Mouse (Mus musculus): Measurements from ENCODE around the gene Mtmr10. TPM values are rescaled to one million over a fixed set of nuclear protein-coding genes. Genes with fewer than 3 reads are reported as not detected.

Gene Mtmr10
- 1.6 and 2.0 TPM in 2 replicates for polyA plus RNA-seq (2012; ENCODE audit: insufficient read depth, low replicate concordance)

GRCm38 (mm10) chr7:64287414-64288091 is at the start of gene Mtmr10:
TSS of gene Mtmr10 (plus strand) at chr7:64287653.
- TF ChIP-seq GATA1 (IDR thresholded peaks at IDR 0.05; ENCODE audit: borderline replicate concordance, low read length) (no peak), FLI1 (IDR thresholded peaks at IDR 0.05; ENCODE audit: low read length) (no peak)
- Histone ChIP-seq H3K27me3 (replicated peaks) (peaks cover 3% of the 10 kb centered on the region), H3K4me1 (peaks cover 21% of the 10 kb centered on the region), H3K36me3 (replicated peaks; ENCODE audit: low read length) (peaks cover 26% of the 10 kb centered on the region), H3K4me3 (replicated peaks) (peak within 1 kb of the TSS; percentile 96), H3K9me3 (no peaks in the 10 kb centered on the region)

GRCm38 (mm10) chr7:64237747-64238146 is 49.7 kb upstream of the Mtmr10 start:
- Histone ChIP-seq H3K4me3 (replicated peaks) (no peak overlapping the region), H3K9me3 (no peaks in the 10 kb centered on the region), H3K36me3 (replicated peaks; ENCODE audit: low read length) (no peaks in the 10 kb centered on the region), H3K27me3 (replicated peaks) (peaks cover 5% of the 10 kb centered on the region), H3K4me1 (no peaks in the 10 kb centered on the region)
- TF ChIP-seq FLI1 (IDR thresholded peaks at IDR 0.05; ENCODE audit: low read length) (no peak), GATA1 (IDR thresholded peaks at IDR 0.05; ENCODE audit: borderline replicate concordance, low read length) (no peak)

DNA sequence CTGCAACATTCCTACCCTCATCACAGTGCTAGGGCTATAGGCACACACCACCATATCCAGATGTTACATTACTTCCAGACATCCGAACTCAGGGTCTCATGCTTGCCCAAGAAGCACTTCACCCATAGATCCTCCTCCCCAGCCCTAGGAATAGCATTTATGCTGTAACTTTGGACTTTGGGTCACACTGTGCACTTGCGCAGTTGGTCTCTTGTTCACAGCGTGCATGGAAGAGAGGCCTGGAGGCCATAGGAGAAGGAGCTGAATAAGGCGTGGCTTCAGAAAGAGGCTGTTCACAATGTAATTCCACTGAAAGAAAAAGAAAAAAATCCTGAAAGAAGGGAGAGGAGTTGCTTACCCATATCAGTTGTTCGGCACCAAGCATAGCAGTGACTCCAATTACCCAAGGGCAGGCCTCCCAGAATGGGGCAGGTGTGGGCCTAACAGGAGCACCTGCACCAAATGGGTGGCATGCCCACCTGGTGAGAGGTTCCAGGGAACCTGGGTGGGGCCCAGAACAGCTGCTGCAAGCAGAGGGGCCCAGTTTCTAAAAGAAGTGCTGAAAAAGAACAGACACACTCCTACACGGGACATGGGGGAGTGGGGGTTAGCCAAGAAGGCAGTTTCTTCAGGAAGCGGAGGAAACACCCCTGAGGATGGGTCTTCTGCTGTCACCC is 48.9 kb upstream of the Mtmr10 start:
- Histone ChIP-seq H3K4me1 (no peaks in the 10 kb centered on the region), H3K4me3 (replicated peaks) (no peak overlapping the region), H3K27me3 (replicated peaks) (peaks cover 5% of the 10 kb centered on the region), H3K9me3 (no peaks in the 10 kb centered on the region), H3K36me3 (replicated peaks; ENCODE audit: low read length) (no peaks in the 10 kb centered on the region)
- TF ChIP-seq FLI1 (IDR thresholded peaks at IDR 0.05; ENCODE audit: low read length) (no peak), GATA1 (IDR thresholded peaks at IDR 0.05; ENCODE audit: borderline replicate concordance, low read length) (no peak)

DNA sequence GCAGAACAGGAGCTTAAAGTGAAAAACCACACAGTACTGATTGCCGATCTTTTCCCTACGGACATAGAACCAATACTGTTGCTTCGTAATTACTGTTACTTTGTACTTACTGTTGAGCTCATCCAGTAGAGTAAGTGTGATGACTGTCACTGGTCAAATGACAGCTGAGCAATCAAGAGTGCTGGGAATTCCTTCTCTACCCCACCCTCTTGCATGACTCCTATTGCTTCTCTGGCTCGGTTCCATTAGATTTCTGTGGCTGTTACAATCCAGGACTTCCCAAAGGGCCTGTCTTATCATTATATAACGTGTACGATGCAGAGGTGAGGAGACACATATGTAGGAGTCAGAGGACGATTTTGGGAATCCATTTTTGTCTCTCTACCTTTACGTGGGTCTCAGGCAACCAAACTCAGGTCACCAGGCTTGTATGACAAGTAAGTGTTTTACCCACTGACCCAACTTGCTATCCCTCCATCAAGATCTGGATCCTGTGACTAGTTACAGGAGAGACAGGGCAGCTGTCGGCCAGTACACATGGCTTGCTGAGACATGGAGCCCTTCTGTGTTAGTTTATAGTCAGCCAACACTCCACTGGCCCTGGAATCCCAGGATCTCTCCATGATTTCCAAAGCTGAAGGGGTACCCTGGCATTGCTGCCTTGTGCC is 48.2 kb upstream of the Mtmr10 start:
- Histone ChIP-seq H3K9me3 (no peaks in the 10 kb centered on the region), H3K27me3 (replicated peaks) (peaks cover 5% of the 10 kb centered on the region), H3K4me3 (replicated peaks) (no peak overlapping the region), H3K4me1 (no peaks in the 10 kb centered on the region), H3K36me3 (replicated peaks; ENCODE audit: low read length) (no peaks in the 10 kb centered on the region)
- TF ChIP-seq GATA1 (IDR thresholded peaks at IDR 0.05; ENCODE audit: borderline replicate concordance, low read length) (no peak), FLI1 (IDR thresholded peaks at IDR 0.05; ENCODE audit: low read length) (no peak)

GRCm38 (mm10) chr7:64239806-64240315 is 47.6 kb upstream of the Mtmr10 start:
- Histone ChIP-seq H3K9me3 (no peaks in the 10 kb centered on the region), H3K4me1 (no peaks in the 10 kb centered on the region), H3K27me3 (replicated peaks) (peaks cover 5% of the 10 kb centered on the region), H3K36me3 (replicated peaks; ENCODE audit: low read length) (no peaks in the 10 kb centered on the region), H3K4me3 (replicated peaks) (no peak overlapping the region)
- TF ChIP-seq FLI1 (IDR thresholded peaks at IDR 0.05; ENCODE audit: low read length) (no peak), GATA1 (IDR thresholded peaks at IDR 0.05; ENCODE audit: borderline replicate concordance, low read length) (no peak)

GRCm38 (mm10) chr7:64242424-64242823 is 45.0 kb upstream of the Mtmr10 start:
- Histone ChIP-seq H3K36me3 (replicated peaks; ENCODE audit: low read length) (no peaks in the 10 kb centered on the region), H3K27me3 (replicated peaks) (peaks cover 5% of the 10 kb centered on the region)
- TF ChIP-seq GATA1 (IDR thresholded peaks at IDR 0.05; ENCODE audit: borderline replicate concordance, low read length) (no peak), FLI1 (IDR thresholded peaks at IDR 0.05; ENCODE audit: low read length) (no peak)

GRCm38 (mm10) chr7:64244371-64244770 is 43.1 kb upstream of the Mtmr10 start:
- Histone ChIP-seq H3K9me3 (no peaks in the 10 kb centered on the region), H3K36me3 (replicated peaks; ENCODE audit: low read length) (no peaks in the 10 kb centered on the region), H3K27me3 (replicated peaks) (peaks cover 2% of the 10 kb centered on the region), H3K4me3 (replicated peaks) (no peak overlapping the region), H3K4me1 (no peaks in the 10 kb centered on the region)
- TF ChIP-seq FLI1 (IDR thresholded peaks at IDR 0.05; ENCODE audit: low read length) = no peak
- no peak for TF ChIP-seq GATA1 (IDR thresholded peaks at IDR 0.05; ENCODE audit: borderline replicate concordance, low read length)

More at GRCm38 (mm10) chr7:64242424-64242823, 45.0 kb upstream of the Mtmr10 start:
- H3K9me3 ChIP-seq = no peaks in the 10 kb centered on the region
- H3K4me1 ChIP-seq = no peaks in the 10 kb centered on the region
- H3K4me3 ChIP-seq (replicated peaks) = no peak overlapping the region

- no peak for TF ChIP-seq FLI1 (IDR thresholded peaks at IDR 0.05; ENCODE audit: low read length)
- TF ChIP-seq GATA1 (IDR thresholded peaks at IDR 0.05; ENCODE audit: borderline replicate concordance, low read length) = no peak
- no peaks in the 10 kb centered on the region for H3K4me1 ChIP-seq
- no peaks in the 10 kb centered on the region for H3K9me3 ChIP-seq
- no peak overlapping the region for H3K4me3 ChIP-seq (replicated peaks)
- H3K27me3 ChIP-seq (replicated peaks) = no peaks in the 10 kb centered on the region
- no peaks in the 10 kb centered on the region for H3K36me3 ChIP-seq (replicated peaks; ENCODE audit: low read length)
Observed at GRCm38 (mm10) chr7:64246713-64247112, 40.7 kb upstream of the Mtmr10 start.

DNA sequence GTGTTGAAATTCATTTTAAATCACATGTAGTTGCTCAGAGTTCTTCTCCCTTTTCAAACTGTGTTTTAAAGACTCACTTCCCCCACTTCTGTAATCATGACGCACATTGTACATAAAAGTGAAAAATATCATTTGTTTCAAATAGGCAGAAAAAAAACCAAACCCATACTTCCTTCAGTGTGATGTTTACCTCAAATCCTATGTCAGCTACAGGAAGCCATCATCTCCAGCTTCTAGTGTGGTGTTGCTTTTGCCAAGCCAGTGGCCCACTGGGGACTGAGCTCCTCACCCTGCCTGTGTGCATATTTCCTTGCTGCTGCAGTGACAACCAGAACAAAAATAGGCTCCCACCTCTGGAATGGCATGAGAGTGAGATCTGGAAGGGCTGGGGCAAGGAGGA is 39.1 kb upstream of the Mtmr10 start:
- no peaks in the 10 kb centered on the region for H3K27me3 ChIP-seq (replicated peaks)
- H3K4me1 ChIP-seq = no peaks in the 10 kb centered on the region
- no peak overlapping the region for H3K4me3 ChIP-seq (replicated peaks)
- H3K9me3 ChIP-seq = peaks cover 3% of the 10 kb centered on the region; the same call in 1 of the 2 replicates
- no peaks in the 10 kb centered on the region for H3K36me3 ChIP-seq (replicated peaks; ENCODE audit: low read length)
- no peak for TF ChIP-seq GATA1 (IDR thresholded peaks at IDR 0.05; ENCODE audit: borderline replicate concordance, low read length)
- TF ChIP-seq FLI1 (IDR thresholded peaks at IDR 0.05; ENCODE audit: low read length) = no peak

Measured in megakaryocyte, embryonic 14.5 days (primary cell).